Mouse (Mus musculus) cerebellum, adult 9-10 months (tissue): ENCODE measurements around the gene Gm20458.

Experiments
- DNase-seq: peaks from one replicate; pipeline ENCODE4 v3.0.0; 2022

The Gm20458 gene

GRCm38 (mm10) chr2:164504919-164505318, 44.2 kb downstream of the Gm20458 start:
- DNase-seq, result no peak

- no peak for DNase-seq
Observed at GRCm38 (mm10) chr2:164505619-164506347, 45.0 kb downstream of the Gm20458 start.

- DNase-seq, result no peak
Observed at GRCm38 (mm10) chr2:164507811-164508210, 47.0 kb downstream of the Gm20458 start.

GRCm38 (mm10) chr2:164510621-164511190, 49.9 kb downstream of the Gm20458 start:
- DNase-seq, result no peak

GRCm38 (mm10) chr2:164512121-164512909, 51.5 kb downstream of the Gm20458 start:
- DNase-seq, result no peak

DNA sequence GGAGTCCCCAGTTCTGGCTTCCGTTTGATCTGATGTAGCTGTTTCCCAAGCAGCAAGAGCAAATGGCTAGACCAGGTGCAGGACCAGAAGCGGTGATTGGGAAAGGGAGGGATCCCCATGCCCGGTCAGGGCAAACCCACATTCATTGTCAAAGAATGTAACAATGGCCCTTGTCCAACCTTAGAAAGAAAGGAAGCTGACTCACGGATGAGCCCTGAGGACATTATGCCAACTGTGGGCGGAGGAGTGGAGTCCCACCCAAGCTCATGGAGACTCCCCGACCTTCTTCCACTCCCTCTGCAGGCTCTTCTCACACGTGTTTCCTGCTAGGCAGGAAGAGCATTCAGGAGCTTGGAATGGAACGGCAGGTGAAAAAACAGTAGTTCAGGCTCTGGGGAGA, 52.6 kb downstream of the Gm20458 start:
- DNase-seq, result no peak

- no peak for DNase-seq
Observed at GRCm38 (mm10) chr2:164514916-164515315, 54.1 kb downstream of the Gm20458 start.

GRCm38 (mm10) chr2:164515897-164516296, 55.1 kb downstream of the Gm20458 start:
- DNase-seq, result no peak

DNA sequence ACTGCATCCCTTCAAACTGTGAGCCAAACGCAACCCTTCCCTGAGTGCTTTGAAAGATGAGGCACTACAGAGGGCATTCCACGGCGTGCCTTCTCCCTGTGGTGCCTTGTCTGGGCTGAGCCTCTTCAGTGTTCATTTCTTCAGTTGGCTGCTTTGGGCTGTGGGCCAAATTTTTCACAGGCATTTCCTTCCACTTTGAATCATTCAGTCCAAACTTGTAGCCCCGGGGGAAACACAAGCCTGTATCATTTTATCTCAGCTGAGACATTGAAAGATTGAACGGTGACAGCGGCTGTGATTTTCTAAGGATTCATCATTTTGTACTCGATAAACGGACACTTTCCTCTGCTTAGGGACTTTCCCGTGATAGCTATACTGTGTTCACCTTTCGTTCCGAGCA, 55.8 kb downstream of the Gm20458 start:
- no peak for DNase-seq

GRCm38 (mm10) chr2:164517485-164518221, 56.9 kb downstream of the Gm20458 start:
- peak; percentile 60 for DNase-seq

- no peak for DNase-seq
Observed at GRCm38 (mm10) chr2:164518266-164519170, 57.8 kb downstream of the Gm20458 start.

GRCm38 (mm10) chr2:164519171-164519526, 58.4 kb downstream of the Gm20458 start:
- no peak for DNase-seq

GRCm38 (mm10) chr2:164520782-164521181, 60.0 kb downstream of the Gm20458 start:
- peak; percentile 20 for DNase-seq

GRCm38 (mm10) chr2:164521841-164522240, 61.1 kb downstream of the Gm20458 start:
- no peak for DNase-seq

DNA sequence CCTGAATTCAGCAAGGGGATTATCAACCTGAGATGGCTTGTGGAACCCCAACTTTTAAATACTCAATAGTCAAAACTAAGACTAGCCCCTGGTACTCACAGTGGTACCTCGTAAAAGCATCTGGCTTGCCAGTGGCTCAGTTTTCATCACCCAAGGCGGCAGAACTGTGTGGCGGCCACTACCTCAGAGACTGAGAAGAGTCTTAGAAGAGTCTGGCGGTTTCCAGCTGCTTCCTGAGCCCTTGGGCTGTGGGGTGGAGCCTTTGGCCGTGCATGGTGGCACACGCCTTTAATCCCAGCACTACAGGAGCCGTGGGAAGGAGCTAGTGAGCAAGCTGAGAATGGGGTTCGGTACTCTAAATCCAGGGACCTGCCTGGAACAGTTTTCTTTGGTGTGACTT, 61.5 kb downstream of the Gm20458 start:
- no peak for DNase-seq

- DNase-seq, result no peak
Observed at GRCm38 (mm10) chr2:164523301-164523773, 62.6 kb downstream of the Gm20458 start.

- no peak for DNase-seq
Observed at GRCm38 (mm10) chr2:164528557-164528956, 67.8 kb downstream of the Gm20458 start.

DNA sequence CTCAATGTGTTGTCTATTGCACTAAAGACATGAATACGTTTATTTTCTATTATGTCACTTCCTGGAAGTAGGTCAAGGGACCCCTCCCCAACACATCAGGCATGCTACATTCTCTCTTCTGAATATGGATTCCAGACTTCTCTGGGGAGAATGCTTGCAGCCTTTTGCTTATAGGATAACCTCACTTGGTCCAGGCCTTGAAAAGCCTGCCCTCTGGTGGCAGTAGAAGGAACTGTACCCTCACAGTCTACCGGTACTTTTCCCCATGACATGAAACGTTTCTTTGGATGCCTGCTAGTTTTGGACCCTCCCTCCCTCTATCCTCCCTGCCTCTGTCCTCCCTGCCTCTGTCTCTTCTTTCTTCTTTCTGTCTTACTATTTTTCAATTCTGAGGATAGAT, 70.4 kb downstream of the Gm20458 start:
- DNase-seq, result peak; percentile 74

GRCm38 (mm10) chr2:164534315-164534714, 73.5 kb downstream of the Gm20458 start:
- no peak for DNase-seq

DNA sequence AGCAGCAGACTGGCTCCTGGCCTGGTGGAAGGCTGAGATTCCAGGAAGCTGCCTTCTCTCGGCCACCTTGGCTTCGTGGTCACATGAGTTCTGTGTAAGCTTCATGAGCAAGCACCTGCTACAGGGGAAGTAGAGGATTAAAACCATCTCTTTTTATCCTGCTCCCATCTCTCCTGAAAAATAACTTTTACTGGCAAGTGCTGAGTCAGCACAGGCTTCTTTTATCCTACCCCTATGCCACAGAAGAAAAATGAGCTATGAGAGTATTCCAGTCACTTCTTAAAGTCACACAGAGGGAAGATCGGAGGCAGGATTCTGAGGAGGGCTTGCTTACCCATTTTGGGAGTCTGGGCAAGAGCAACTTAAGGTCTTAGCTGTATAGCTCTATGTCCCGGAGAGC, 76.2 kb downstream of the Gm20458 start:
- DNase-seq, result no peak
